Mouse (Mus musculus) cortical plate, adult 2 months (tissue): ENCODE measurements around the gene Fzd10. TPM values are rescaled to one million over a fixed set of nuclear protein-coding genes. Genes with fewer than 3 reads are reported as not detected.

Experiments
- H3K27ac ChIP-seq: fragments of 200-500 bp; 2 replicates; pipeline ENCODE4 v1.5.1; 2012; ENCODE audit warnings: low read length, control low read depth, inconsistent platforms; ENCODE audit not compliant: insufficient read depth
- H3K4me1 ChIP-seq: fragments of 200-500 bp; 2 replicates; pipeline ENCODE4 v1.6.1; 2011; ENCODE audit warnings: low read length; ENCODE audit not compliant: control insufficient read depth, insufficient read depth
- H3K4me3 ChIP-seq: fragments of 200-500 bp; 2 replicates; pipeline ENCODE4 v1.5.1; 2011; ENCODE audit warnings: mild to moderate bottlenecking, low read length, control low read depth; ENCODE audit not compliant: insufficient read depth
- CTCF ChIP-seq: fragments of 200-500 bp; IDR thresholded peaks from 2 replicates; pipeline ENCODE4 v1.5.1; 2011; ENCODE audit warnings: mild to moderate bottlenecking, control low read depth, low read length; ENCODE audit not compliant: insufficient read depth; ENCODE audit errors: extremely low read depth
- POLR2A ChIP-seq: fragments of 200-500 bp; IDR thresholded peaks from 2 replicates; pipeline ENCODE4 v1.6.1; 2011; ENCODE audit warnings: mild to moderate bottlenecking, low read length, control low read depth; ENCODE audit not compliant: insufficient read depth; ENCODE audit errors: extremely low read depth
- polyA plus RNA-seq: library from polyadenylated mRNA; depleted of rRNA; stranded (reverse); fragments of >200 nt; gene quantifications from 2 replicates; pipeline ENCODE4 v1.2.3, GENCODE M21; 2012; rRNA removed

Fzd10 gene
- 1.9 TPM in 2 replicates for polyA plus RNA-seq

GRCm38 (mm10) chr5:128600072-128601021 is at the start of gene Fzd10:
TSS of gene Fzd10 (plus strand) at chr5:128600844.
- Histone ChIP-seq H3K4me3 (peak within 1 kb of the TSS; percentile 26), H3K27ac (no peak within 1 kb of the TSS), H3K4me1 (no peaks in the 10 kb centered on the region)
- TF ChIP-seq CTCF (no peak), POLR2A (no peak)

GRCm38 (mm10) chr5:128551448-128551847 is 49.2 kb upstream of the Fzd10 start:
- no peaks in the 10 kb centered on the region; the same call in 1 of the 2 replicates for H3K4me1 ChIP-seq
- H3K27ac ChIP-seq = no peak overlapping the region
- no peak for TF ChIP-seq POLR2A
- TF ChIP-seq CTCF = no peak
- no peak overlapping the region for H3K4me3 ChIP-seq

- TF ChIP-seq POLR2A (no peak), CTCF (no peak)
- no peaks in the 10 kb centered on the region; the same call in 1 of the 2 replicates for H3K4me1 ChIP-seq
- no peak overlapping the region for H3K27ac ChIP-seq
- peak overlapping the region; percentile 3; the same call in 1 of the 2 replicates for H3K4me3 ChIP-seq
Observed at GRCm38 (mm10) chr5:128552136-128552890, 48.3 kb upstream of the Fzd10 start.

GRCm38 (mm10) chr5:128558126-128558525 is 42.5 kb upstream of the Fzd10 start:
- TF ChIP-seq CTCF (no peak), POLR2A (no peak)
- no peaks in the 10 kb centered on the region for H3K4me1 ChIP-seq
- no peak overlapping the region for H3K4me3 ChIP-seq
- no peak overlapping the region for H3K27ac ChIP-seq

- H3K4me1 ChIP-seq = no peaks in the 10 kb centered on the region
- no peak overlapping the region for H3K4me3 ChIP-seq
- no peak for TF ChIP-seq CTCF
- TF ChIP-seq POLR2A = no peak
- no peak overlapping the region for H3K27ac ChIP-seq
Observed at GRCm38 (mm10) chr5:128567313-128567712, 33.3 kb upstream of the Fzd10 start.

GRCm38 (mm10) chr5:128568970-128569369 is 31.7 kb upstream of the Fzd10 start:
- no peaks in the 10 kb centered on the region for H3K4me1 ChIP-seq
- H3K27ac ChIP-seq = no peak overlapping the region
- H3K4me3 ChIP-seq = no peak overlapping the region
- no peak for TF ChIP-seq POLR2A
- no peak for TF ChIP-seq CTCF

GRCm38 (mm10) chr5:128570091-128570490 is 30.6 kb upstream of the Fzd10 start:
- TF ChIP-seq CTCF (no peak), POLR2A (no peak)
- Histone ChIP-seq H3K4me1 (no peaks in the 10 kb centered on the region), H3K4me3 (no peak overlapping the region), H3K27ac (no peak overlapping the region)

GRCm38 (mm10) chr5:128570848-128571247 is 29.8 kb upstream of the Fzd10 start:
- no peak for TF ChIP-seq CTCF
- no peak for TF ChIP-seq POLR2A
- Histone ChIP-seq H3K4me3 (no peak overlapping the region), H3K4me1 (no peaks in the 10 kb centered on the region), H3K27ac (no peak overlapping the region)

- no peak for TF ChIP-seq CTCF
- TF ChIP-seq POLR2A = no peak
- Histone ChIP-seq H3K4me1 (no peaks in the 10 kb centered on the region), H3K4me3 (no peak overlapping the region), H3K27ac (no peak overlapping the region)
Observed at GRCm38 (mm10) chr5:128571706-128572105, 28.9 kb upstream of the Fzd10 start.

GRCm38 (mm10) chr5:128575997-128576579 is 24.6 kb upstream of the Fzd10 start:
- Histone ChIP-seq H3K4me1 (no peaks in the 10 kb centered on the region), H3K4me3 (no peak overlapping the region), H3K27ac (no peak overlapping the region)
- TF ChIP-seq CTCF (no peak), POLR2A (no peak)
